Mouse (Mus musculus) CD8-positive naive resting alpha-beta T cell, adult 2 months (primary cell): Measurements from ENCODE around the gene Efcab11.
A peak's percentile ranks its signal among the peaks of the same experiment; 100 is the strongest.

Experiments
- DNase-seq, 2 experiments: peaks; one replicate each; pipeline ENCODE4 v3.0.0; 2022; ENCODE audit warnings: low read depth in 2 of 2, low spot score in 2 of 2

Efcab11 gene

GRCm38 (mm10) chr12:99757754-99758526 lies 126.3 kb downstream of the Efcab11 start:
- no peak for DNase-seq

DNA sequence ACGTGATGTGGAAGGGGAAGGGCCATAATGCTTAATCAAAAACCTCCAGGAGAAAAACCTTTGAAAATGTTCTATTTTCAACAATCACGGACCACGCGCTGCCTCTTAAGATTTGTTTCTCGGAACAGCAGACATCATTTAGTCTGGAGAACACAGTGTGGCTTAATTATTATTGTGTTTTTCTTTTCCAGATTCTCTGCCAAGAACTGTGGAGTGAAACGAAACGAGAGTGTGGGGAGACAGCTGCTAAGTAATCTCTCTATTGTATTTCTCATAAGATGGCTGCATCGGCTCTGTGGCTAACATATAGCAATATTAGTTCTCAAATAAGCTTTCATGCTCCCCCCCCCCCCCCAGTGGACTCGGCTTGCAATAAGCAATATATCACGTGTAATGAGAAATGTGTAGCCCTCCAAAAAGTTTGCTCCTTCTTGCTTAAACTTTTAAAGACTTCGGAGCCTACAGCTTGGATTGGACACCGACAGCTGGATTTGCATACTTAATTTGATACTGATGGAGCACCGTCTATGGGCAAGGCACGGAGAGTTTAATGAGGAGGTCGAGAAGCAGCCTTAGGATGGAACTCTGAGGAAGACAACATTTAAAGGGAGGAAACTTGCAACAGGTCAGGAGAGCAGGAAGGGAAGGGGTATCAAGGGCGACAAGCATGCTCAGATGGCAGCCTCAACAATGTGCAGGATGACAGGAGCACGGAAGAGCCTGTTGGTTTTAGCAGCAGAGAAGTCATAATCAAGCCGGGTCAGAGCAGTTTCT lies 127.1 kb downstream of the Efcab11 start:
- no peak for DNase-seq

DNA sequence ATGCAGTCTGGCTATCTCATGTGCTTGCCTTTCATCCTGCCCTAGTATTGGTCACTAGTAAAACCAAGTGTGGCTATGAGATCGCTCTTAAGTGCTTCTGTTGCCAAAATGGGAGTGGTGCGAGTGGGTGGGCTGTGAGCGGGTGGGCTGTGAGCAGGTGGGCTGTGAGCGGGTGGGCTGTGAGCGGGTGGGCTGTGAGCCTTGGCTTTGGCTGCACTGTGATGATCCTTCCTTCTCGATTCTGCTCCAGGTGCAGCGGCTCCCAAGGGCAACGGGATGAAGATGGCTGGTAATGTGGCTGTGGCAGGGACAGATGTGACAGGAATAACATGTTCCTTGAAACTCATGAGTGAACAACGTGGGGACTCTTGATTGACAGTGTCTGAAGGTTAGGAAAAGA lies 128.0 kb downstream of the Efcab11 start:
- no peak for DNase-seq

GRCm38 (mm10) chr12:99752986-99753385 lies 131.3 kb downstream of the Efcab11 start:
- no peak for DNase-seq

DNA sequence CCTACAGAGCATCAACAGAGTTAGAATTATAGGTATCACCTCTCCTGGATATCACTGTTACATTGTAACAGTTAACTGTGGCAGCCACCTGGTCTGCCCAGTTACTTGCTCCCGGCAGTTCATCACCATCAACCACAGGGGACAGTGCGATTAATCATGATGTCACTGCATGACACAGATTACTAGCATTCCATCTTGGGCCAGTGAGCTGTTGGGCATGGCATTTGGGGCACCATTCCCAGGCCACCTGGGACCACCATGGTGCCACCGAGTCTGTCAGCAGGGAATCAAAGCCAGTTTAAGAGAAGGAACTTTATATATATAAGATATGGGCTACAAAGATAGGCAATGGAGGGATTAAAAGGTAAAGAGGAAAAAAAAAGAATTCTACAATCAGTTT lies 134.8 kb downstream of the Efcab11 start:
- no peak for DNase-seq

DNA sequence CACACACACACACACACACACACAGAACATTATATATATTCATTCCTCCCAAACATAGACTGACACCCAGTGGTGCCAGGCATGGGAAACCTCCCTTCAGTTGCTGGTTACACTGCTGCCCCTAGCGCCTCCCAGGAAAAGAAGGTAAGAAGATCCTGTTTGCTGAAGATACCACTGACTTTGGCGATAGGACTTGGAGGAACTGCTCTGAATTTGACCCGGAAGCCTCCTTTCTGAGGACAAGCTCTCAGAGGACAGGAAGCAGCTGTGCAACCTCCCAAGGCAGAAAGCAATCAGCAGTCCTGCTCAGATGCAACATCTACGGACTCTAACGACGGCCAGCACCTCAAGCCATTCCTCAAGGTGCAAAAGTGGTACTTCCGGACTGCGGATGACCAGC lies 142.6 kb downstream of the Efcab11 start:
- DNase-seq: peak in 1 of 2 experiments; percentile 18

- DNase-seq: no peak
Observed at GRCm38 (mm10) chr12:99739211-99739610, 145.0 kb downstream of the Efcab11 start.

DNA sequence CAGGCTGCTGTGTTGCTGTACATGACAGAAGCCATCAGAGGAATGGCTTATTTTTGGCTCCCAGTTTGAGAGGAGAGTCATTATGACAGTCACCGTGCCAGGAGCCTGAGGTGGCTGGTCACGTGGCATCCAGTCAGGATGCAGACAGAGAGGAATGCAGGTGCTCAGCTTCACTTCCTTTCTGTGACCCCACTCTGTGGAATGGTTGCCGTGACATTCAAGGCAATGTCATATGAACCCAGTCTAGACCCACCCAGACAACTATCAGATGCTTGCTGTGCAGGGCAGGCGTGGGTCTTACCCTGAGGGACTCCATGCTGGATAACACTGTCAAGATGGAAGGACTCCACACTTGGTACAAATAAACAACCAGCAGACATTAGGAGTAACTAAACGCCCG lies 146.0 kb downstream of the Efcab11 start:
- DNase-seq: no peak

- no peak for DNase-seq
Observed at GRCm38 (mm10) chr12:99736971-99737370, 147.3 kb downstream of the Efcab11 start.

DNA sequence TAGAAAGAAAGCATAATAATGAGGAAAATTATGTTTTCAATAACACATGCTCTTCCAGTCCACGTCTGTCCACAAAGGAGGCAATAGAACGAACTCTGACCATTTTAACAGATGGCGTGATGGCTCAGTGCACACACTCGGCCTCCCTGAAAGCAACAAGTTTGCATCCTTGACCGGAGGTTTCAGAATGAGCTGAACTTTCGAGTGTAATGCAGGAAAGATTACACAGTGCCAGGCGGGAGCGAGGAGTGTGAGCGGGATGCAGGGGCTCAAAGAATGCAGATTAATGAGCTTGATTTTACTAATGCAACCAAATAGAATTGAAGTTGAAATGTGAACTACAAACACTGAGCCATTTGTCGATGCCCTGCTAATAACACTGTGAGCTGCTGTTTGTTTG lies 149.1 kb downstream of the Efcab11 start:
- no peak for DNase-seq

DNA sequence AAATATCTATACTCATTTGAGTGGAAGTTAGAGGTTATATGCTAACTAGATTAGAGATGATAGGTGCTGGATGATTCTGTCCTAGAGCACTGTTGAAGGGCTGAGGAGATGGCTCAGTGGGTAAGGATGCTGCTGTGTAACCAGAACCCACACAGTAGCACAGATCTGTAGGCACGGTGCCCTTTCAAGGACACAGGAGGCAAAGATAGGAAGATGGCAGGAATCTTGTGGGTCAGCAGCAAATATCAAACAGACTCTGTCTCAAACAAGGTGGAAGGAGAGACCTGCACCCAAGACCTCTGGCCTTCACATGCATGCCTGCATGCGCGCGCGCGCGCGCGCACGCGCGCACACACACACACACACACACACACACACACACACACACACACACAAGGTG lies 160.0 kb downstream of the Efcab11 start:
- no peak for DNase-seq

- no peak for DNase-seq
Observed at GRCm38 (mm10) chr12:99723791-99724190, 160.4 kb downstream of the Efcab11 start.

GRCm38 (mm10) chr12:99721318-99721717 lies 162.9 kb downstream of the Efcab11 start:
- no peak for DNase-seq

DNA sequence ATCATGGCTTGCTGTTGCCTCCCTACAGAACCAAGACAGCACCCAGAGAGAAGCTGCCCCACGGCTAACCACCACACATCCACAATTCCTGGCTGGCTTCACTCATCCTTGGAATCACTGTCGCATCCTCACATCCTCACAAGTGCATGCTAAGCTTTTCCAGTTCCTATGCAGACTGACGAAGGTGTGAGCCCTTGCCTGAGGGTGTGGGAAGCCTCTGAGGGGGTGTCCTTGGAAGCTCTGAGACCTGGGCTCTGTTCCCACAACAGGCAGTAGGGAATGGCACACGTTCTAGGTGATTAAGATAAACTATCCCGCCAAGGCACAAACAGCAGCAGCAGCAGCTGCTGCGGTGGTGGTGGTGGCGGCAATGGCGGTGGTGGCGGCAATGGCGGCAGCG lies 164.5 kb downstream of the Efcab11 start:
- DNase-seq: no peak

DNA sequence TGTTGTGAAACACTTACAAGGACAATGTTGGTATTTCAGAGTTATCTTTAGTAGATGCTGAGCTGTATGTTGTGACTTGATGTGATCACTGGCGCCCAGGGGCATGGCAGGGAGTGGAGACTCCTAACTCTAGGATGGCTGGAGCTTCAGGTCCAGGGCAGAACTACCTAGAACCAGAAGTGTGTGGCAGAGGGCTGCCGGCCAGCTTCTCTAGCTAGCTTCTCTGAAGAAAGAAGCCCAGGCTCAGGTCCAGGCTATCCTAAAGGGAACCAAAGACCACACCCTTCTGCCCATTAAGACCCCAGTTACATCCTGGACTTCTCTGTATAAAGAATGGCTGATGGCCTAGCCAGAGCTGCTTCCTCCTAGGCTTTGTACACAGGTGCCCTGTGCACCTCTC lies 166.1 kb downstream of the Efcab11 start:
- no peak for DNase-seq

DNA sequence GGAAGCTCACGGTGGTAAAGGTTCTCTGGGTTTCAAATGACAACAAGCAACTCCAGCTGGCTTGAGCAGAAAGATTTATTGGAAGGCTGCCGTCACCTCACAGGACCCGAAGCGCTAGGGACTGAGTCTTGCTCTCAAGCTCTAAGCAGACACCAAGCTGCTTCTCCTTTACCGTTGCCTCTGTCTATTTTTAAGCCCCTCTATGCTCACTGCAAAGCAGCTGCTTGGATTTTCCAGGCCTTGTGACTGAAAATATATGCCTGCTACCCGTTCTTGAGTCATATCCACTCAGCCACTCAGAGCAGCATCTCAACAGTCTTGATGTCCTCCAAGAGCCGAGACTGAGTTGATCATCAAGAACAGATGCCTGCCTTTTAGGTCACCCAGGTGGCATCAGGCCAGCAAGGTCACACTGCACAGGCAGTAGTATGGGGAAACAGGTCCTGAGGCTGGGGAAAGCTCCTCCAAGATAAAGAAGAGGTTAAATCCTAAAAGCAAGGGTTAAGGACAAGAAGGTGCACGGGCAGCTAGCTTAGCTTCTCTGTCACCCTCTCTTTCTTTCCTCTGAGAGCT lies 168.1 kb downstream of the Efcab11 start:
- DNase-seq: no peak

GRCm38 (mm10) chr12:99715129-99716037 lies 168.9 kb downstream of the Efcab11 start:
- DNase-seq: no peak

DNA sequence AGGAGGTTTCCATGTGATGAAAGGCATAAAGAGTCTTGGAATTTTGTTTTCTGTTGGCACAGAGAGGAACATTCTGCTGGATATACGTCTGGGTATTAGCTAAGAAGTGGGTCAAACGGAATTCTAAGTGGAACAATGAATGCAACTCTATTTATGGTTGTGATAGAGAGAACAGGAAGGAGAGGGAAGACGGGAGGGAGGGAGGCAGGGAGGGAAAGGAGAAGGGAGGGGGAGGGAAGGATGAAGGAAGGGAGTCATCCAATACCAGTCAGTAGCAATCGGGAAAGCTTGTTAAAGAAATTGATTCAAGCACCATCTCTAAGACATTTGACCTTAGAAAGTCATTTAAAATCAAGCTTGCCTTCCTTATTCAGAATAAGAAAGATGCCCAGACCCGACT lies 172.0 kb downstream of the Efcab11 start:
- DNase-seq: no peak

- DNase-seq: no peak
Observed at GRCm38 (mm10) chr12:99702248-99702647, 182.0 kb downstream of the Efcab11 start.

GRCm38 (mm10) chr12:99700380-99700779 lies 183.9 kb downstream of the Efcab11 start:
- DNase-seq: no peak

DNA sequence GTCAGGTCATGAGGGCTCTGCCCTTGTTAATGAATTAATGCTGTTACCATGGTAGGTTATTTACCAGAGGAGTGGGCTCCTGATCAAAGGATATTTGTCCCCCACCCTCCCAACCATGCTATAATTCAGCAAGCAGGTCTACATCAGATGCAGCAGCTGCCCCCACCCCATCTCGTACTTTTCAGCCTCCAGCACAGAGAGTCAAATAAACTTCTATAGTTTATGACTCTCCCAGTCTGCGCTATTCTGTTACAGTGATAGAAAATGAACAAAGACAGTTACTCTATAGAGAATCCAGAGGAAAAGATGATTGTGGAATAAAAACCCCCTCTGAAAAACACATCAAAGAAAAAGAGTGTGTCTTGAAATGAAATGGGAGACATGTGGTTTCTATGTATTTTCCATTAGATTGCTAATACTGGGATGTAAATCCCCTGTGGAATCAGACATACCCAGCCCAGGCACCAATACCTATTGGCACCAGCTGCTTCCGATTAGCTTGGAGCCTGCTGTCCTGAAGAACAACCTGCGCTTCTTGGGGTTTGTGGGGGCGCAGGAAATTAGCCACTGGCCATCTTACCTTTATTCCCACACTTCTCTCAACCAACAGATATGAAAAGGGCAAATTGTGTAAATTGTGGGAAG lies 184.7 kb downstream of the Efcab11 start:
- DNase-seq: no peak
